Mouse (Mus musculus): ENCODE data around the gene Pde4a. TPM values are rescaled to one million over a fixed set of nuclear protein-coding genes. Genes with fewer than 3 reads are reported as not detected.

The Pde4a gene
- polyA plus RNA-seq, 1 experiment from 2014 or later, result 7.0 TPM

DNA sequence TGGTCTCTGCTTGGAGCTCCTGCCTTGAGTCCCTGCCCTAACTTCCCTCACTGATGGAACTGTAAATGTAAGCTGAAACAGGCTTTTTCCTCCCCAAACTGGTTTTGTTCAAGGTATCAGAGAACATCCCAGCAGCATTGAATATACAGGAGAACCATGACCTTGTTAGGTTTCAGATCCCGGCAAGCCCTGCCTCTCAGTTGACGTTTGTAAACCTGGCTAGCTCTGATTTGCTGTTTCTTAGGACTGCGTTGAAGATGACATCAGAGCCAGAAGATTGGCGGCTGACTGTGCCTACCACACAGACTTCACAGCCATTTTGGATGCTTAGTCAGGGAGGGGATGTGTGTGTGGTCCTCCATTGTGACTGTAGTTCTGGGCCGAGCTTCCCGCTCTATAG, 58.4 kb downstream of the Pde4a start:
- 94% methylated on average over 6 of the region's 6 CpGs for WGBS
- H3K9ac ChIP-seq (ENCODE audit: low read length), result no peak overlapping the region
- H3K4me3 ChIP-seq (ENCODE audit: low read depth, low read length), result no peak overlapping the region
- H3K27me3 ChIP-seq (ENCODE audit: control insufficient read depth, insufficient read depth, low read length), result 0 out of 2 replicates have a peak, but pooled peaks cover 2% of the 10 kb centered on the region
- H3K9me3 ChIP-seq (ENCODE audit: control insufficient read depth, low read length), result no peaks in the 10 kb centered on the region
- H3K4me1 ChIP-seq (replicated peaks; ENCODE audit: control insufficient read depth, insufficient read depth, low read length), result peaks cover 5% of the 10 kb centered on the region; the same call in 1 of the 2 replicates
- no peak overlapping the region for H3K27ac ChIP-seq (ENCODE audit: low read depth, low read length)
- H3K36me3 ChIP-seq (ENCODE audit: control insufficient read depth, insufficient read depth, low read length), result no peaks in the 10 kb centered on the region
- DNase-seq (ENCODE audit: low spot score) (peak; percentile 43), ATAC-seq (replicated peaks; ENCODE audit: low FRiP score) (no peak)
- H3K4me2 ChIP-seq (ENCODE audit: low read depth, low read length, severe bottlenecking), result no peak overlapping the region

DNA sequence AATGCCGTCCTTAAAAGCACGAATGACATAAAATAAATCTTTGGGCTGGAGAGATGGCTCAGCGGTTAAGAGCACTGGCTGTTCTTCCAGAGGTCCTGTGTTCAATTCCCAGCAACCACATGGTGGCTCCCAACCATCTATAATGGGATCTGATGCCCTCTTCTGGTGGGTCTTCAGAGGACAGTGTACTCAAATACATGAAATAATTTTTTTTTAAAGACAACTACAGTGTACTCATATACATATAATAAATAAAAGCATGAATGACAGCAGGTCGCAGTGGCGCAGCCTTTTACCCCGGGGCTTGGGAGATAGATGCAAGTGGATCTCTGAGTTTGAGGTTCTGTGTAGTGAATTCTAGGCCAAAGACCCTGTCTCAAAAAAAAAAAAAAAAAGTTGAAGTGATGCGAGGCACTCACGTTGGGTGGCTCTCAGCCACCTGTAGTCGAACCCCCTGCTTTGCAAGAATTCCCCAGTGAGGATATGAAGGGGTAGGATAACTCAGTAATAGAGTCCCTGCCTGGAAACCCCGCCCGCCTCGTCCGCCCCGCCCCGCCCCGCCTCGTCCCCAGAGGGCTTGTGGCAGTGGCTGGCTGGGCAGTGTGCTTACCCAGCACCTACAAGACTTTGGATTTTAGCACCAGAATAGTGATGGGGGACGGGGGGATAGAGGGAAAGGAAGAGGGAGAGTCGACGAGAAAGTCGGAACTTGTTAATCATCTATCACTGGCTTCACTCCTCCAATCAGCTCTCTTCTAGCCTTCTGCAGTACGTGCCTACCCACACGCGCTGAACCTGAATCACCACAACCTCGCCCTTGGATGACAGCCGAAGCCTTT, 59.3 kb downstream of the Pde4a start:
- H3K4me1 ChIP-seq (replicated peaks; ENCODE audit: control insufficient read depth, insufficient read depth, low read length), result peaks cover 5% of the 10 kb centered on the region; the same call in 1 of the 2 replicates
- peak; percentile 61 for DNase-seq (ENCODE audit: low spot score)
- H3K9me3 ChIP-seq (ENCODE audit: control insufficient read depth, low read length), result no peaks in the 10 kb centered on the region
- no peak overlapping the region for H3K9ac ChIP-seq (ENCODE audit: low read length)
- WGBS, result 23% methylated on average over 26 of the region's 26 CpGs
- no peak overlapping the region for H3K4me3 ChIP-seq (ENCODE audit: low read depth, low read length)
- 0 out of 2 replicates have a peak, but pooled peaks cover 2% of the 10 kb centered on the region for H3K27me3 ChIP-seq (ENCODE audit: control insufficient read depth, insufficient read depth, low read length)
- peak overlapping the region; percentile 28; the same call in 1 of the 2 replicates for H3K4me2 ChIP-seq (ENCODE audit: low read depth, low read length, severe bottlenecking)
- H3K27ac ChIP-seq (ENCODE audit: low read depth, low read length), result no peak overlapping the region
- no peak for ATAC-seq (replicated peaks; ENCODE audit: low FRiP score)
- H3K36me3 ChIP-seq (ENCODE audit: control insufficient read depth, insufficient read depth, low read length), result no peaks in the 10 kb centered on the region; the same call in 1 of the 2 replicates

DNA sequence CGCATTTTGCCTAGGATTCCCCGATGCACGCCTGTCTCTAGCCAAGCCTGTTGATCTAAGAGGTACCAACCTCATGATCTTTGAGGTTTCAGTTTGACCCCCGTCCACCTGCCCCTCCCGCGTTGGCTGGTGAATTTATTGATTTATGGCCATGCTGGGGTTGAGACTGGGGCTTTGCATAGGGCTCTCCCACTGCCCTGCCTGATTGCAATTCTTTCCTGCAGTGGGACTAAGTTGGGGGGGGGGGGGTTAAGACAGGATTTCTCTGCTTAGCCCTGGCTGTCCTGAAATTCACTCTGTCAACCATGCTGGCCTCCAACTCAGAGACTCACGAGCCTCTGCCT, 59.9 kb downstream of the Pde4a start:
- Histone ChIP-seq H3K4me1 (replicated peaks; ENCODE audit: control insufficient read depth, insufficient read depth, low read length) (peaks cover 5% of the 10 kb centered on the region; the same call in 1 of the 2 replicates), H3K9me3 (ENCODE audit: control insufficient read depth, low read length) (no peaks in the 10 kb centered on the region), H3K4me2 (ENCODE audit: low read depth, low read length, severe bottlenecking) (peak overlapping the region; percentile 28; the same call in 1 of the 2 replicates), H3K9ac (ENCODE audit: low read length) (no peak overlapping the region), H3K27ac (ENCODE audit: low read depth, low read length) (no peak overlapping the region), H3K27me3 (ENCODE audit: control insufficient read depth, insufficient read depth, low read length) (0 out of 2 replicates have a peak, but pooled peaks cover 2% of the 10 kb centered on the region), H3K4me3 (ENCODE audit: low read depth, low read length) (no peak overlapping the region), H3K36me3 (ENCODE audit: control insufficient read depth, insufficient read depth, low read length) (no peaks in the 10 kb centered on the region; the same call in 1 of the 2 replicates)
- peak; percentile 44 for DNase-seq (ENCODE audit: low spot score)
- no peak for ATAC-seq (replicated peaks; ENCODE audit: low FRiP score)
- 24% methylated on average over 7 of the region's 7 CpGs for WGBS

DNA sequence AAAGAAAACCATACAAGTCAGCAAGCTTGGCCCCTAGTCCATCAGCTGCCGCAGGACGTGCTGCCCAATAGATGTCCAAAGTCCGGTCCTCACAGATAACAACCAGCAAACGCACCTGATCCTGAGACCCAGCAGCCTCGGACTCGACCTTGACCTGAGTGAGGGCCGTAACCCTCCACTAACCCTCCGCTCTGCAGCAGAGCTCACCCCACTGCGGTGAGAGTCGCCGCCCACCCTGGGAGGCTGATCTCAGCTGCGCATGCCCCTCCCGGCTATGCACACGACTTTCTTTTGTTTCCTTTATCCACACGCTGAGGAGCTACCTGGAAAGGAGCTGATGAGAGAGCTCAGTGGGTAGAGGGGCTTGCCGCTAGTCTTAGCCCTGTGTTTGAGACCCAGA, 61.8 kb downstream of the Pde4a start:
- WGBS, result 12% methylated on average over 16 of the region's 16 CpGs
- Histone ChIP-seq H3K27me3 (ENCODE audit: control insufficient read depth, insufficient read depth, low read length) (0 out of 2 replicates have a peak, but pooled peaks cover 2% of the 10 kb centered on the region), H3K4me3 (ENCODE audit: low read depth, low read length) (no peak overlapping the region), H3K36me3 (ENCODE audit: control insufficient read depth, insufficient read depth, low read length) (no peaks in the 10 kb centered on the region; the same call in 1 of the 2 replicates), H3K9me3 (ENCODE audit: control insufficient read depth, low read length) (no peaks in the 10 kb centered on the region), H3K27ac (ENCODE audit: low read depth, low read length) (no peak overlapping the region), H3K4me2 (ENCODE audit: low read depth, low read length, severe bottlenecking) (peak overlapping the region; percentile 32), H3K9ac (ENCODE audit: low read length) (peak overlapping the region; percentile 24), H3K4me1 (replicated peaks; ENCODE audit: control insufficient read depth, insufficient read depth, low read length) (peaks cover 5% of the 10 kb centered on the region; the same call in 1 of the 2 replicates)
- peak; percentile 64 for DNase-seq (ENCODE audit: low spot score)
- no peak for ATAC-seq (replicated peaks; ENCODE audit: low FRiP score)

DNA sequence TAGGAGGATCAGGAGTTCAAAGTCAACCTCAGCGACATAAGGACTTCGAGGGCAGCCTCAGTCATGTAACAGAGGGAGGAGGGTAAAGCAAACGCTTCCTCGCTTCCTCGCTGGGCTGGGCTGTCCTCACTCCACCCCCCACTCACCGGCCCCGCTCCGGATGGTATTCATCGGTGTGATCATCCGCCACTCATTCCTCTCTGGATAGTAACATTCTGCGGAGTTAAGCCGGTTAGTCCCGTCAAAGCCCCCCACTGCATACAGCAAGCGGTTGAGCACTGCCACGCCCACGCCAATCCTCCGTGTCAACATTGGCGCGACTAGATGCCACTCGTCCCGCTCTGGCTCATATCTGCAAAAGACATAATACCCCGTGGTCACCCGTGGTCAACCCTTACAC, 66.0 kb downstream of the Pde4a start:
- Histone ChIP-seq H3K36me3 (ENCODE audit: control insufficient read depth, insufficient read depth, low read length) (no peaks in the 10 kb centered on the region; the same call in 1 of the 2 replicates), H3K9me3 (ENCODE audit: control insufficient read depth, low read length) (no peaks in the 10 kb centered on the region), H3K9ac (ENCODE audit: low read length) (no peak overlapping the region), H3K4me2 (ENCODE audit: low read depth, low read length, severe bottlenecking) (no peak overlapping the region), H3K4me1 (replicated peaks; ENCODE audit: control insufficient read depth, insufficient read depth, low read length) (peaks cover 3% of the 10 kb centered on the region; the same call in 1 of the 2 replicates), H3K27ac (ENCODE audit: low read depth, low read length) (no peak overlapping the region), H3K27me3 (ENCODE audit: control insufficient read depth, insufficient read depth, low read length) (no peaks in the 10 kb centered on the region), H3K4me3 (ENCODE audit: low read depth, low read length) (no peak overlapping the region)
- DNase-seq (ENCODE audit: low spot score) (no peak), ATAC-seq (replicated peaks; ENCODE audit: low FRiP score) (no peak)
- 54% methylated on average over 23 of the region's 23 CpGs for WGBS

DNA sequence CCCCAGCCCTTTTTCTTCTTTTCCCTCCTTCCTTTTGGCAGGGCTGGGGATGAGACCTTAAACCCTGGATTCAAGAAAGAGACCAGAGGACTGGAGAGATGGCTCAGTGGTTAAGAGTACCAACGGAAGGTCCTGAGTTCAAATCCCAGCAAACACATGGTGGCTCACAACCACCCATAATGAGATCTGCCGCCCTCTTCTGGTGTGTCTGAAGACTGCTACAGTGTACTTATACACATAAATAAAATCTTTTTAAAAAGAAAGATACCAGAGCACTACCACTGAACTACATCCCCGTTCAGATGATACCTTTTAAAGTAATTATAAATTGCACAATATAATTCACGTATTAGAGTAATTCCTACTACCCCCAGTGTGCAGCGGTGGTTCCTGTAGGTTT, 67.4 kb downstream of the Pde4a start:
- Histone ChIP-seq H3K4me3 (ENCODE audit: low read depth, low read length) (no peak overlapping the region), H3K4me2 (ENCODE audit: low read depth, low read length, severe bottlenecking) (no peak overlapping the region), H3K4me1 (replicated peaks; ENCODE audit: control insufficient read depth, insufficient read depth, low read length) (peaks cover 8% of the 10 kb centered on the region), H3K9me3 (ENCODE audit: control insufficient read depth, low read length) (no peaks in the 10 kb centered on the region), H3K27ac (ENCODE audit: low read depth, low read length) (no peak overlapping the region), H3K36me3 (ENCODE audit: control insufficient read depth, insufficient read depth, low read length) (no peaks in the 10 kb centered on the region; the same call in 1 of the 2 replicates), H3K27me3 (ENCODE audit: control insufficient read depth, insufficient read depth, low read length) (no peaks in the 10 kb centered on the region), H3K9ac (ENCODE audit: low read length) (no peak overlapping the region)
- ATAC-seq (replicated peaks; ENCODE audit: low FRiP score), result no peak
- WGBS, result 89% methylated on average over 5 of the region's 5 CpGs
- DNase-seq (ENCODE audit: low spot score), result no peak

DNA sequence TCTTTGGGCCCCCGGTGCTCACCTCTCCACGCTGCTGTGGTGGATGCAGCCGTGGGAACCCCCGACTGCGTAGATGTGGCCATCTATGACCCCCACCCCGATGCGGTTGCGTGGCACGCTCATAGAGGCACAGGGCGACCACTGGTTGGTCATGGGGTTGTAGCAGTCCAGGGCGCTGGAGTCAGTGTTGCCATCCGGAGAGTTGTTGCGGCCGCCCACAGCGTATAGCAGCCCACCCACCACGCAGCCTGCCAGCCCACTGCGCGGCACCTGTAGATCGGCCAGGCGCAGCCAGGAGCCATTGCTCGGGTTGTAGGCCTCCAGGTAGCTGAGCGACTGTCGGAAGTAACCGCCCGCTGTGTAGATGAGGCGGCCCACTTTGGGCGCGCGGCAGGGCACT, 67.9 kb downstream of the Pde4a start:
- H3K4me3 ChIP-seq (ENCODE audit: low read depth, low read length), result no peak overlapping the region
- no peak for ATAC-seq (replicated peaks; ENCODE audit: low FRiP score)
- no peak for DNase-seq (ENCODE audit: low spot score)
- H3K36me3 ChIP-seq (ENCODE audit: control insufficient read depth, insufficient read depth, low read length), result no peaks in the 10 kb centered on the region; the same call in 1 of the 2 replicates
- no peaks in the 10 kb centered on the region for H3K9me3 ChIP-seq (ENCODE audit: control insufficient read depth, low read length)
- H3K4me1 ChIP-seq (replicated peaks; ENCODE audit: control insufficient read depth, insufficient read depth, low read length), result peaks cover 10% of the 10 kb centered on the region
- no peak overlapping the region for H3K9ac ChIP-seq (ENCODE audit: low read length)
- no peak overlapping the region for H3K4me2 ChIP-seq (ENCODE audit: low read depth, low read length, severe bottlenecking)
- H3K27ac ChIP-seq (ENCODE audit: low read depth, low read length), result no peak overlapping the region
- no peaks in the 10 kb centered on the region for H3K27me3 ChIP-seq (ENCODE audit: control insufficient read depth, insufficient read depth, low read length)
- 85% methylated on average over 29 of the region's 29 CpGs for WGBS

DNA sequence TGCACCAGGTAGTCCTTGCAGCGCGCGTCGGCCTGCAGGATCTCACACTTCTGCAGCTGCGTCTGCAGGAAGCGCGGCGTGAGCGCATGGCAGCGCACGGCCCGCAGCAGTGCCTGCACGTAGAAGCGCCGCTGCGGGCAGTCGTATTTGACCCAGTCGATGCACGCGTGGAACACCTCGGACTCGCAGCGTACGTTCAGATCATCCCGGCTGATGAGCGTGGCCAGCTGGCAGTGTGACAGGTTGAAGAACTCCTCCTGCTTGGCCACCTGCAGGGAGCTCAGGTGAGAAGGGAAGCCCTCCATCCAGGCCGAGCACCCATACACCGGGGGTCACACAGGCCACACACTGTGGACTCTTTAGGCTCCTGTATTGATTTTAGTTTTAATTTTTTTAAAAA, 68.3 kb downstream of the Pde4a start:
- DNase-seq (ENCODE audit: low spot score), result no peak
- no peaks in the 10 kb centered on the region; the same call in 1 of the 2 replicates for H3K36me3 ChIP-seq (ENCODE audit: control insufficient read depth, insufficient read depth, low read length)
- no peaks in the 10 kb centered on the region for H3K27me3 ChIP-seq (ENCODE audit: control insufficient read depth, insufficient read depth, low read length)
- H3K9me3 ChIP-seq (ENCODE audit: control insufficient read depth, low read length), result no peaks in the 10 kb centered on the region
- WGBS, result 77% methylated on average over 28 of the region's 28 CpGs
- no peak overlapping the region for H3K4me3 ChIP-seq (ENCODE audit: low read depth, low read length)
- H3K4me1 ChIP-seq (replicated peaks; ENCODE audit: control insufficient read depth, insufficient read depth, low read length), result peaks cover 10% of the 10 kb centered on the region
- no peak overlapping the region for H3K9ac ChIP-seq (ENCODE audit: low read length)
- no peak overlapping the region for H3K4me2 ChIP-seq (ENCODE audit: low read depth, low read length, severe bottlenecking)
- no peak for ATAC-seq (replicated peaks; ENCODE audit: low FRiP score)
- H3K27ac ChIP-seq (ENCODE audit: low read depth, low read length), result no peak overlapping the region

Data from forebrain, embryonic 11.5 days (tissue).